Mouse (Mus musculus): ENCODE data around the gene Klhdc10. TPM values are rescaled to one million over a fixed set of nuclear protein-coding genes. Genes with fewer than 3 reads are reported as not detected.
"Not testable (repeated sequence)": the region's sequence is repeated elsewhere in the genome, so short reads cannot be mapped to it uniquely, and the experiment has no call there.

The Klhdc10 gene
- polyA plus RNA-seq, 1 experiment from 2014 or later, result 42.5 TPM

DNA sequence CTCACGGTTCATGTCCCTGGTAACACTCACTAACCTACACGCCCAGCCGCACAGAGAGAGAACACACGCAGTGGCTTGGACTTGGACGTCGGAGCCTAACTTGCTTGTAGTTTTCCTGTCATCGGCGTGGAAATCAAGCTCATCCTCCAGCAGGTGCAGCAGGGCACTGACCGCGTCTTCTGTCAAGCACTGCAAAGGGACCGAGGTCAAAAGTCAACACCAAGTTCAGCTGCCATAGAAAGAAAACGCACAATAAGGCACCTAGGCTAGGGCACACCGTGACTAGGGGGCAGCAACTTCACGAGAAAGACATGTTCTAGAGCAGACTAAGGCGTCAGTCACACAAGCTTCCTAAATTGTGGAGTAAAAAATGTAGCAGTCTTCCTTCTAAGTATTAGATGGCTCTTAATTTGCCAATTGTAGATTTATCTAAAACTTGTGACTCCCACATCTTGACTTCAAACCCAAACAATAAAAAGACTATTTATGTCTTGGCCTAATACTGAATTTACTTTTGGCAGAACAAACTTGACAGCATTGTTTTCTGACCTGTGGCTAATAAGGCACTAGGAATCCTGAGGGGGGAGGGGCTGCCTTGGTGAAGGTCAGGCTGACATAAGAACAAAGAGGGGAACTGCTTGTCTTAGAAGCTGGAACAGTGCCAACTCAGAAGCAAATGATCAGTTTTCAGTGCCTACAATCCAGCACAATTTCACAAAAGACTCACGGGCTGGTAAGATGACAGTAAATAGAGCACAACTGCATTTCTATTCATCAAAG is 26.7 kb upstream of the Klhdc10 start:
- Histone ChIP-seq H3K4me1 (peaks cover 5% of the 10 kb centered on the region; the same call in 1 of the 2 replicates), H3K9ac (no peak overlapping the region), H3K4me3 (no peak overlapping the region), H3K9me3 (replicated peaks) (no peaks in the 10 kb centered on the region), H3K36me3 (peaks cover 87% of the 10 kb centered on the region), H3K4me2 (replicated peaks) (no peak overlapping the region), H3K27me3 (no peaks in the 10 kb centered on the region), H3K27ac (no peak overlapping the region)
- 80% methylated on average over 16 of the region's 16 CpGs for WGBS
- ATAC-seq (ENCODE audit: low FRiP score), result no peak

DNA sequence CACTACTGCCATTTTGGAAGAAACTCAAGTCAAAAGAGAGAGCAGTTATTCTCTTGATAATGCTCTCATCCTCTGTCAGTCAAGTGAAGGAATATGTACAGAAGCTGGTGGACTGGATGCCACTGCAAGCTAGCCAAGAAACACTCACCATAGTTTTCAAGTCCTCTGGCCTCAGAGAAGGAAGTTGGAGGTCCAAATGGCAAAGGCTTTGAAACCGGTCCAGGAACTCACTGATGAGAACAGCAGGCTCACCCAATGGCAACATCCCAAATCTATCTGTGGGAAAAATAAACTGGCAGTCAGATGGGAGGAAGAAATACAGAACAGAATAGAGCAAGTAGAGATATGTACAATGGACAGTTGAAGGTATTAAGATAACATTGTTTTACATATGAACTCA is 25.9 kb upstream of the Klhdc10 start:
- H3K27me3 ChIP-seq, result no peaks in the 10 kb centered on the region
- peaks cover 87% of the 10 kb centered on the region for H3K36me3 ChIP-seq
- H3K9ac ChIP-seq, result no peak overlapping the region
- H3K4me3 ChIP-seq, result no peak overlapping the region
- H3K9me3 ChIP-seq (replicated peaks), result no peaks in the 10 kb centered on the region
- ATAC-seq (ENCODE audit: low FRiP score), result no peak
- H3K27ac ChIP-seq, result no peak overlapping the region
- peaks cover 5% of the 10 kb centered on the region; the same call in 1 of the 2 replicates for H3K4me1 ChIP-seq
- H3K4me2 ChIP-seq (replicated peaks), result no peak overlapping the region
- 93% methylated on average over 1 of the region's 1 CpGs for WGBS

DNA sequence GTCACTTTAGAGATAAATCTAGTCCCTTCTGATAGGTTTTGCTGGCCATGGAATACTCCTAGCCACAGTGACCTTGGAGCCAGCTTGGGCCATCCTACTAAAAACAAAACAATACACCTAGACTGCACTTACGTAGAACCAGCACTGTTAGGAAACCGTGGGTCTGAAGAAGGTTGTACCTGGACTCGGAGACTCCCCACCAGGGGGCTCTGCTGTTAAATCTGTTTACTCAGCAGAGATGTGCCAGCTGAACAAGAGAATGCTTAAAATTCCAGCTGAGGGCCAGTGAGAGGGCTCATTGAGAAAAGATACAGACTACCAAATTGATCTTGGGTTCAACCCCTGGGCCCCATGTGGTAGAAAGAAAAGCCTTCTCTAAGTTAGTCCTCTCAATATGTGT is 20.6 kb upstream of the Klhdc10 start:
- Histone ChIP-seq H3K9ac (no peak overlapping the region), H3K4me3 (no peak overlapping the region), H3K27me3 (no peaks in the 10 kb centered on the region), H3K9me3 (replicated peaks) (no peaks in the 10 kb centered on the region), H3K36me3 (peaks cover 79% of the 10 kb centered on the region), H3K4me2 (replicated peaks) (no peak overlapping the region), H3K4me1 (no peaks in the 10 kb centered on the region), H3K27ac (no peak overlapping the region)
- ATAC-seq (ENCODE audit: low FRiP score), result no peak
- 87% methylated on average over 3 of the region's 3 CpGs for WGBS

DNA sequence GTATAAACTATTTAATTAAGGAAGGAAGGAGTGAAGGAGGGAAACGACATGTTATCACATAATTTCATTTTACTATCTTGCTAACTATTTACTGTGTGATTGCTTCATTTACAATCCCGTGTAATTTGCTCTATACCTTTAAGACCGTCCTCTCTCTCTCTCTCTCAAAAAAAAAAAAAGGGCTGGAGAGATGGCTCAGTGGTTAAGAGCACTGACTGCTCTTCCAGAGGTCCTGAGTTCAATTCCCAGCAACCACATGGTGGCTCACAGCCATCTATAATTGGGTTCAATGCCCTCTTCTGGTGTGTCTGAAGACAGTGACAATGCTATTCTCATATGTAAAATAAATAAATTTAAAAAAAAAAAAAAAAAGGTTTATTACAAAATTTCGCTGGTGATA is 11.4 kb upstream of the Klhdc10 start:
- 23% methylated on average over 4 of the region's 4 CpGs for WGBS
- peak overlapping the region; percentile 74; the same call in 1 of the 2 replicates for H3K27ac ChIP-seq
- ATAC-seq (ENCODE audit: low FRiP score), result 0 out of 2 replicates have a peak, but pooled peaks have one; percentile 29

DNA sequence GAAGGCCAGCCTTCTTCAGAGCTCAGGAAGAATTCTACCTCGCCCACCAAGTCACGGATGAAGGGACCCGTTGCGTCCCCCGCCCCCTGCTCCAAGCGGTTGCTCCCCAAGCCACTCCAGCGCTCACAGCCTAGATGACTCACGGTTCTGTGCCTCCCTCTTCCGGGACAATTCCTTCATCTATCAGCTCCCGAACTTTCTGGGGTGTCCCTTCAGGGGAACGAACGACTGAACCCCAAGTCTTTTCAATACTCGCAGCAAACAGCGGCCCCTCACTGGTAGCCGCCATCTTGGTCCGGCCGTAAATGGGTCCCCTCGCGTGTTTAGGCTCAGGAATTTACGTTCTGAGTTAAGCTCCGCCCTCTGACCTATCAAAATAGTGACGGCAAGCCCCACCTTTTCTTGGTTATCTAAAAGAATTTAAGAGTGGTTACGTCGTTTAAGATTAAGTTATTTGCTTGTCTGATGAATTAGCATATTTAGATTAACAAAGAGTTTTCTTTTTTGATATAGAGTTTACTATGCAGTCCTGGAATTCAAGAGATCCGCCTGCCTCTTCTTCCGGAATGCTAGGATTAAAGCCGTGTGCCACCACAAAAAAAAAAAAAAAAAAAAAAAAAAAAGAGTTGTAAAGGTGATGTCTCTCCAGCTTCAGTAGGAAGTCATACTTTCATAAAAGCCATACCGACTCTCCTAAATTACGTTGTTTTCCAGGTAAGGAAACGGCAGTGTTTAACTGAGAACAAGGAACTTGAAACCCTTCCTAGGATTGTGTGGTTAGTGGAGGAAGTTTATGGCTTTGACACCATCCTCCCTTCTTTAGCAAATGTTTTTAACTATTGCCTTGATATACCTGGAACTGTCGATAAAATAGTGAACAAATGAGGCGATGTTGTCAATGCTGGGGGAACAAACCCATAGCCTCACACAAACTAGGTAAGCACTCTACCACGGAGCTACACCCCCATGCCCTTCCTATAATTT is 10.7 kb upstream of the Klhdc10 start, which contains the start of gene Zc3hc1:
Gene Zc3hc1 (minus strand): TSS at position 315 of the 984 bp plus-strand sequence.
- 18% methylated on average over 33 of the region's 33 CpGs for WGBS
- Histone ChIP-seq H3K27me3 (no peaks in the 10 kb centered on the region), H3K4me3 (peak within 1 kb of the TSS; percentile 79), H3K4me1 (peaks cover 3% of the 10 kb centered on the region), H3K9me3 (replicated peaks) (no peaks in the 10 kb centered on the region), H3K27ac (peak within 1 kb of the TSS; percentile 74), H3K4me2 (replicated peaks) (peak within 1 kb of the TSS; percentile 50), H3K9ac (peak within 1 kb of the TSS; percentile 78), H3K36me3 (peaks cover 7% of the 10 kb centered on the region)
- peak; percentile 82 for ATAC-seq (ENCODE audit: low FRiP score)

More for the DNA sequence above, 11.4 kb upstream of the Klhdc10 start:
- H3K4me1 ChIP-seq; H3K9me3 ChIP-seq (replicated peaks); H3K27me3 ChIP-seq: not testable (repeated sequence)
- H3K4me3 ChIP-seq, result peak overlapping the region; percentile 79
- peak overlapping the region; percentile 50 for H3K4me2 ChIP-seq (replicated peaks)
- peak overlapping the region; percentile 78 for H3K9ac ChIP-seq
- H3K36me3 ChIP-seq, result peaks cover 13% of the 10 kb centered on the region

DNA sequence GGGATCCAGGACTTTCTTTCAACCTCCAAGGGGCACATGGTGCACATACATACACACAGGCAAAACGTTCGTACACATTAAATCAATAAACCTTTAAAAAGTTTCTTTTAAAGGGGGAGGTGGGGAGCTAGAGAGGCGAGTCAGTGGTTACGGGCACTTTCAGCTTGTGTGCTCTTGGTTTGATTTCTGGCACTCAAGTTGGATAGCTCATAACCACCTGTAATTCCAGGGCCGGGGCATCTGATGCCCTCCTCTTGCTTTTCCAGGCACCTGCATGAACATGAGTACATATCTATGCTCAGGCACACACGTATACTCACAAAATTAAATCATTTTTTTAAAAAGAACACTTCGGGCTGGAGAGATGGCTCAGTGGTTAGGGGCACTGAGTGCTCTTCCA is 9.7 kb upstream of the Klhdc10 start:
- ATAC-seq (ENCODE audit: low FRiP score), result no peak
- 89% methylated on average over 7 of the region's 7 CpGs for WGBS
- Histone ChIP-seq H3K27ac (no peak overlapping the region), H3K27me3 (no peaks in the 10 kb centered on the region), H3K9ac (no peak overlapping the region), H3K4me1 (peaks cover 3% of the 10 kb centered on the region), H3K9me3 (replicated peaks) (no peaks in the 10 kb centered on the region), H3K4me2 (replicated peaks) (no peak overlapping the region), H3K4me3 (no peak overlapping the region), H3K36me3 (no peaks in the 10 kb centered on the region)

DNA sequence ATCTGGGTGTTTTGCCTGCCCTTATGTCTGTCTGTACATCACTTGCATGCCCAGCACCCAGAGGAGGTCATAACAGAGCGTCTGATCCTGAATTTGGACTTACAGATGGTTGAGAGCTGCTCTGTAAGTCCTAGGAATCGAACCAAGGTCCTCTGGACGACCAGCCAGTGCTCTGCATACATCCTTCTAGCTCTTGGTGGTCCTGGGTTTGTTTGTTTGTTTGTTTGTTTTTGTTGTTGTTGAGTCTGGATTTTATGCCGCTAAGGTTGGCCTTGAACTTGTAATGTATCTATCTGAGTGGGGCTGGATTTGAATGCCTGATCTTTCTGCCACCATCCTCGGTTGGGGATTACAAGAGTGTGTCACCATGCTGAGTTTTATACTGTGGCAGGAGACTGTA is 1.5 kb upstream of the Klhdc10 start:
- Histone ChIP-seq H3K27me3 (no peaks in the 10 kb centered on the region), H3K36me3 (no peaks in the 10 kb centered on the region), H3K4me2 (replicated peaks) (no peak overlapping the region), H3K9ac (no peak overlapping the region), H3K27ac (peak overlapping the region; percentile 97), H3K9me3 (replicated peaks) (no peaks in the 10 kb centered on the region), H3K4me3 (no peak overlapping the region), H3K4me1 (peaks cover 5% of the 10 kb centered on the region; the same call in 1 of the 2 replicates)
- ATAC-seq (ENCODE audit: low FRiP score), result no peak
- 80% methylated on average over 5 of the region's 5 CpGs for WGBS

DNA sequence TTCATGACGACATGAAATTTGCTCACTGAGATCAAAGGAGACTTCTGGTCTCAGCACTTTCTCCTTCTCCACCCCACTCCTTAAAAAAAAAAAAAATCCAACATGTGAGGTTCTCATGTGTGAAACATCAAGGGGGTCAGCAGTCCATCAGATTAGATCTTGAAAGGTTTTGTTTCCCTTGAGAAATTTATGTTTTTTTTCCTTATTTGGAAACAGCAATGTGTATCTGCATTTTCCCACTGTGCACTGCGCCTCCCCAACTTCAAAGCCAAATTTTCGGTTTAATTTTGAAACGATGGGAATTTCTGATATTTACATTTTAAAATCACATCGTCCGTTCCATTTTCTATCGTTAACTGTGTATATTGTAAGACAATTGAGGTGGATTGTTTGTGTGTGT is 952 bp upstream of the Klhdc10 start:
- no peaks in the 10 kb centered on the region for H3K9me3 ChIP-seq (replicated peaks)
- peaks cover 5% of the 10 kb centered on the region; the same call in 1 of the 2 replicates for H3K4me1 ChIP-seq
- H3K9ac ChIP-seq, result peak overlapping the region; percentile 74
- no peaks in the 10 kb centered on the region for H3K36me3 ChIP-seq
- 12% methylated on average over 7 of the region's 7 CpGs for WGBS
- H3K4me2 ChIP-seq (replicated peaks), result peak overlapping the region; percentile 55
- no peak for ATAC-seq (ENCODE audit: low FRiP score)
- H3K27ac ChIP-seq, result peak overlapping the region; percentile 97
- no peaks in the 10 kb centered on the region for H3K27me3 ChIP-seq
- peak overlapping the region; percentile 98 for H3K4me3 ChIP-seq

DNA sequence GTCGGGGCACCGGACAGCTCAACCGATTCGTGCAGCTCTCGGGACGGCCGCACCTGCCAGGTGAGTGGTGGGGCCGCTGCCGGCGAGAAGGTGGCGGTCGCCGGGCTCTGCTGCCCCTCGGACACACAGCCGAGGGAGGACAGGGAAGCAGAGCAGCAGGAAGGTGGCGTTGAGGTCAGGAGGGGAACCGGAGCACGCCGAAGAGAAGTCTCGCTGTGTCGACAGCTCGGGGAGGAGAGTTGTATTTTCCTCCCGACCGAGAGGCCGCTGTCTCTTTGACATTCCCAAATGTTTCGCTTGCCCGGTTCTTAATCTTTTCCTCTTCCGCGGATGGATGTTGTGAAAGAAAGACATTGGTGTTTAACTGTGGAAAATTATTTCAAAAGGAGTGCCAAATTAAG is 423 bp downstream of the Klhdc10 start:
- H3K4me1 ChIP-seq, result peaks cover 5% of the 10 kb centered on the region; the same call in 1 of the 2 replicates
- H3K36me3 ChIP-seq, result no peaks in the 10 kb centered on the region
- peak overlapping the region; percentile 98 for H3K4me3 ChIP-seq
- peak overlapping the region; percentile 98 for H3K9ac ChIP-seq
- no peaks in the 10 kb centered on the region for H3K27me3 ChIP-seq
- no peaks in the 10 kb centered on the region for H3K9me3 ChIP-seq (replicated peaks)
- H3K4me2 ChIP-seq (replicated peaks), result peak overlapping the region; percentile 64
- ATAC-seq (ENCODE audit: low FRiP score), result peak; percentile 11
- H3K27ac ChIP-seq, result peak overlapping the region; percentile 97
- under 1% methylated on average over 21 of the region's 29 CpGs for WGBS

DNA sequence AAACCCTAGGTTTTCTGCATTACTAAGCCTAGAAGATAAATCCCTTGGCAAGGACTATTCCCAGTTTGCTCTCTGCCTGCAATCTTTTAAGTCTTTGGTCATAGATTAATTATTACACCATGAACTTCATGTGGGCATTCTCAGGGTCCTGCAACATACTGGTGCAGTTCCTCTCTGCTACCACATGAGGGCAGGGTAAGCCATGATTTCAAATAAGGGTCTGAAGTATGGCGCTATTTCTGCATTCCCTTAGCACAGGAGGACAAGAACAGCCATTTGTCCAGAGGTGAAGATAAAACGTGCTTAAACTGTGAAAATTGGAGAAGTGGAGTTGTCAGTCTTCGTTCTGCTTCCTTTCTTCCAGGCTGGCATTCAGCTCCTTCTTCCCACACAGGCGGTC is 1.8 kb downstream of the Klhdc10 start:
- Histone ChIP-seq H3K4me1 (peaks cover 5% of the 10 kb centered on the region; the same call in 1 of the 2 replicates), H3K27ac (0 out of 2 replicates have a peak overlapping the region, but pooled peaks have one; percentile 40), H3K4me3 (peak overlapping the region; percentile 18; the same call in 1 of the 2 replicates), H3K4me2 (replicated peaks) (peak overlapping the region; percentile 48), H3K9ac (peak overlapping the region; percentile 43; the same call in 1 of the 2 replicates), H3K27me3 (no peaks in the 10 kb centered on the region), H3K9me3 (replicated peaks) (no peaks in the 10 kb centered on the region), H3K36me3 (no peaks in the 10 kb centered on the region)
- no peak for ATAC-seq (ENCODE audit: low FRiP score)
- WGBS, result 22% methylated on average over 4 of the region's 4 CpGs

DNA sequence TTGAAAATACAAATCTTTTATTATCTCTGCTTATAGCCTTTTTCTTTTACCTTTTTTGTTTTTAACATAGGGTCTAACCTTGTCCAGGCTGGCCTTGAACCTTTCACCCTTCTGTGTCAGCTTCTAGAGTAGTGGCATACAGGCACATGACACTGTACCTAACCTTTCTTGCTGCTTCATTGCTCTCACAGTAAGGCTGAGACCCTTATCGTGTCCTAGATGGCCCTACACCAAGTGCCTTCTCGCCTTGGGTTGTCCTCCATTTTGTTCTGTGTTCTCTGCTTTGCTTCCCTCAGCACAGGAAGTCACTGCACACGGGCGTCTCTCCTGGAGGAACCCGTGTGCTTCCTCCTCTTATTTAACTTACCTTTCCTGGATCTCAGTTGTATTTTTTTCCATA is 3.0 kb downstream of the Klhdc10 start:
- Histone ChIP-seq H3K4me1 (peaks cover 5% of the 10 kb centered on the region; the same call in 1 of the 2 replicates), H3K9ac (0 out of 2 replicates have a peak overlapping the region, but pooled peaks have one; percentile 19), H3K27me3 (no peaks in the 10 kb centered on the region), H3K27ac (no peak overlapping the region), H3K4me3 (no peak overlapping the region), H3K4me2 (replicated peaks) (no peak overlapping the region), H3K9me3 (replicated peaks) (no peaks in the 10 kb centered on the region), H3K36me3 (no peaks in the 10 kb centered on the region)
- no peak for ATAC-seq (ENCODE audit: low FRiP score)
- WGBS, result 86% methylated on average over 5 of the region's 5 CpGs

DNA sequence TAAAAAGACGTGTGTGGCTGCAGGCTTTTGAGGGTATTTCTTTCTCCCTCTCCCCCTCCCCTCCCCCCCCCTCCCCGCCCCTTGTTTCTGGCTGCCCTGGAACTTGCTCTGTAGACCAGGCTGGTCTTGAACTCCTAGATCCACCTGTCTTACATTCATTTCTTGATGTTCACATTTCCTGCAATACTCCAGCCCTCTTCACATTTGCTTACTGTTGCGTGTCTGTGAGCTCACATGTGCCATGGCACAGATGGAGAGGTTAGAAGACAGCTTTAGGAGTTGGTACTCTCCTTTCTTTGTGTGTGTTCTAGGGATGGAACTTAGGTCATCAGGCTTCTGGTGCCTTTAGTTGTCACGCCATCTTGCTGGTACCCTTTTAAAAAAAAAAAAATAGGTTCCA is 6.6 kb downstream of the Klhdc10 start:
- Histone ChIP-seq H3K36me3 (no peaks in the 10 kb centered on the region), H3K9ac (no peak overlapping the region), H3K4me3 (no peak overlapping the region), H3K4me2 (replicated peaks) (no peak overlapping the region), H3K9me3 (replicated peaks) (no peaks in the 10 kb centered on the region), H3K4me1 (peaks cover 5% of the 10 kb centered on the region; the same call in 1 of the 2 replicates), H3K27me3 (no peaks in the 10 kb centered on the region), H3K27ac (no peak overlapping the region)
- WGBS, result 97% methylated on average over 4 of the region's 4 CpGs
- ATAC-seq (ENCODE audit: low FRiP score), result no peak
